Mouse (Mus musculus): ENCODE results near the gene Odf3l2. TPM values are rescaled to one million over a fixed set of nuclear protein-coding genes. Genes with fewer than 3 reads are reported as not detected.

The Odf3l2 gene
- total RNA-seq, 1 experiment from 2014 or later: not detected

- 0 out of 2 replicates have a peak, but pooled peaks have one; percentile 19 for ATAC-seq (replicated peaks; ENCODE audit: low read depth, poor library complexity, severe bottlenecking)
Measured at GRCm38 (mm10) chr10:79594111-79594510, 51.4 kb downstream of the Odf3l2 start.

GRCm38 (mm10) chr10:79590702-79591101, 54.8 kb downstream of the Odf3l2 start:
- ATAC-seq (replicated peaks; ENCODE audit: low read depth, poor library complexity, severe bottlenecking): peak; percentile 61

Other genes with a start within 250 kb of the Odf3l2 start
- gene Vmn2r83, start 177.0 kb downstream of the Odf3l2 start, total RNA-seq (2017): not detected in 2 replicates
- 4.1 and 4.7 TPM in 2 replicates for gene Plpp2, start 111.9 kb downstream of the Odf3l2 start, total RNA-seq (2017)
- gene Mier2, start 90.5 kb downstream of the Odf3l2 start, total RNA-seq (2017): 13.6 and 18.3 TPM in 2 replicates
- not detected in 2 replicates for gene Theg, start 58.4 kb downstream of the Odf3l2 start, total RNA-seq (2017)
- gene C2cd4c, start 31.7 kb downstream of the Odf3l2 start, total RNA-seq (2017): not detected in 2 replicates
- gene Shc2, start 7.8 kb downstream of the Odf3l2 start, total RNA-seq (2017): not detected in 2 replicates
- gene Madcam1, start 18.8 kb upstream of the Odf3l2 start, total RNA-seq (2017): not detected in 2 replicates
- 5.3 and 9.9 TPM in 2 replicates for gene Tpgs1, start 23.6 kb upstream of the Odf3l2 start, total RNA-seq (2017)
- 109 and 113 TPM in 2 replicates for gene Cdc34, start 36.5 kb upstream of the Odf3l2 start, total RNA-seq (2017)
- 0.96 and 1.6 TPM in 2 replicates for gene Gzmm, start 43.3 kb upstream of the Odf3l2 start, total RNA-seq (2017)
- 283 and 298 TPM in 2 replicates for gene Bsg, start 58.8 kb upstream of the Odf3l2 start, total RNA-seq (2017)
- not detected in 2 replicates for gene Hcn2, start 70.9 kb upstream of the Odf3l2 start, total RNA-seq (2017)
- gene Polrmt, start 100.8 kb upstream of the Odf3l2 start, total RNA-seq (2017): 10.3 and 16.1 TPM in 2 replicates
- gene Fgf22, start 109.3 kb upstream of the Odf3l2 start, total RNA-seq (2017): not detected in 2 replicates
- gene Rnf126, start 121.2 kb upstream of the Odf3l2 start, total RNA-seq (2017): 12.9 and 21.0 TPM in 2 replicates
- gene Fstl3, start 131.5 kb upstream of the Odf3l2 start, total RNA-seq (2017): 0.19 and 0.50 TPM in 2 replicates
- gene Prss57, start 145.2 kb upstream of the Odf3l2 start, total RNA-seq (2017): 9.4 and 16.3 TPM in 2 replicates
- 21.8 and 24.8 TPM in 2 replicates for gene Palm, start 147.8 kb upstream of the Odf3l2 start, total RNA-seq (2017)
- not detected in 2 replicates for gene Misp, start 175.3 kb upstream of the Odf3l2 start, total RNA-seq (2017)
- 210 and 221 TPM in 2 replicates for gene Ptbp1, start 208.7 kb upstream of the Odf3l2 start, total RNA-seq (2017)
- gene Prtn3, start 228.7 kb upstream of the Odf3l2 start, total RNA-seq (2017): 131 and 159 TPM in 2 replicates
- 40.8 and 46.6 TPM in 2 replicates for gene Plppr3, start 228.9 kb upstream of the Odf3l2 start, total RNA-seq (2017)
- 61.2 and 92.1 TPM in 2 replicates for gene Elane, start 240.5 kb upstream of the Odf3l2 start, total RNA-seq (2017)
- not detected in 2 replicates for gene Cfd, start 245.1 kb upstream of the Odf3l2 start, total RNA-seq (2017)

All from common myeloid progenitor, adult 5-6 weeks (primary cell).